Mouse (Mus musculus) thymus, adult 2 months (tissue): Measurements from ENCODE around the gene Col6a4. TPM values are rescaled to one million over a fixed set of nuclear protein-coding genes. Genes with fewer than 3 reads are reported as not detected.

Source experiments
- DNase-seq: peaks from one replicate; pipeline ENCODE4 v3.0.0; 2021
- H3K27ac ChIP-seq: fragments of 200-500 bp; 2 replicates; pipeline ENCODE4 v1.5.1; 2012; ENCODE audit warnings: low read length, control low read depth; ENCODE audit not compliant: control insufficient read depth, insufficient read depth
- H3K27me3 ChIP-seq: fragments of 200-500 bp; 2 replicates; pipeline ENCODE4 v1.6.1; 2012; ENCODE audit warnings: mild to moderate bottlenecking, low read length, moderate library complexity, mixed read lengths; ENCODE audit not compliant: control insufficient read depth, insufficient read depth
- H3K36me3 ChIP-seq: fragments of 200-500 bp; 2 replicates; pipeline ENCODE4 v1.6.1; 2012; ENCODE audit warnings: mild to moderate bottlenecking, low read length, moderate library complexity; ENCODE audit not compliant: control insufficient read depth, insufficient read depth
- H3K4me1 ChIP-seq: fragments of 200-500 bp; replicated peaks from 2 replicates; pipeline ENCODE4 v1.6.1; 2012; ENCODE audit warnings: low read length; ENCODE audit not compliant: control insufficient read depth, insufficient read depth
- H3K4me3 ChIP-seq: fragments of 200-500 bp; 2 replicates; pipeline ENCODE4 v1.5.1; 2012; ENCODE audit warnings: mild to moderate bottlenecking, low read length, control low read depth, moderate library complexity; ENCODE audit not compliant: control insufficient read depth, insufficient read depth
- CTCF ChIP-seq: fragments of 200-500 bp; IDR thresholded peaks from 2 replicates; pipeline ENCODE4 v1.5.1; 2012; ENCODE audit warnings: mild to moderate bottlenecking, control low read depth, low read length, moderate library complexity, borderline replicate concordance; ENCODE audit not compliant: control insufficient read depth, poor library complexity, insufficient read depth; ENCODE audit errors: extremely low read depth
- POLR2A ChIP-seq: fragments of 200-500 bp; IDR thresholded peaks from 2 replicates; pipeline ENCODE4 v1.6.1; 2012; ENCODE audit warnings: mild to moderate bottlenecking, low read length, control low read depth, moderate library complexity; ENCODE audit not compliant: control insufficient read depth, poor library complexity, insufficient read depth; ENCODE audit errors: extremely low read depth
- WGBS: fragments of 180-500 bp; shearing (Covaris S2); methylation state at CpG from one replicate; pipeline ENCODE4 v1.1.7; 2018; 5-methylcytosine and 5-hydroxymethylcytosine counted together
- polyA plus RNA-seq: library from polyadenylated mRNA; depleted of rRNA; stranded (reverse); fragments of >200 nt; gene quantifications from 2 replicates; pipeline ENCODE4 v1.2.3, GENCODE M21; 2012

Gene Col6a4
- polyA plus RNA-seq, 1 experiment, result 3.2 TPM

- no peak for TF ChIP-seq CTCF
- no peak for TF ChIP-seq POLR2A
- 62% methylated on average over 12 of the region's 12 CpGs for WGBS
- Histone ChIP-seq H3K4me1 (no peaks in the 10 kb centered on the region), H3K27ac (no peak overlapping the region), H3K36me3 (no peaks in the 10 kb centered on the region), H3K27me3 (no peaks in the 10 kb centered on the region), H3K4me3 (no peak overlapping the region)
- DNase-seq, result peak; percentile 23
Measured at GRCm38 (mm10) chr9:106080261-106081033, 16.1 kb downstream of the Col6a4 start.

- no peaks in the 10 kb centered on the region for H3K36me3 ChIP-seq
- H3K4me1 ChIP-seq, result no peaks in the 10 kb centered on the region
- WGBS, result 90% methylated on average over 3 of the region's 3 CpGs
- no peak overlapping the region for H3K4me3 ChIP-seq
- H3K27me3 ChIP-seq, result no peaks in the 10 kb centered on the region
- DNase-seq, result no peak
- no peak for TF ChIP-seq CTCF
- H3K27ac ChIP-seq, result no peak overlapping the region
Measured at GRCm38 (mm10) chr9:106077953-106078352, 18.6 kb downstream of the Col6a4 start.

- no peaks in the 10 kb centered on the region for H3K4me1 ChIP-seq
- WGBS, result 80% methylated on average over 5 of the region's 5 CpGs
- no peak for TF ChIP-seq CTCF
- no peak for TF ChIP-seq POLR2A
Measured at GRCm38 (mm10) chr9:106076234-106076633, 20.3 kb downstream of the Col6a4 start.

GRCm38 (mm10) chr9:106073956-106074355 lies 22.6 kb downstream of the Col6a4 start:
- H3K27me3 ChIP-seq, result no peaks in the 10 kb centered on the region
- TF ChIP-seq CTCF (no peak), POLR2A (no peak)
- H3K27ac ChIP-seq, result no peak overlapping the region
- no peak overlapping the region for H3K4me3 ChIP-seq
- 78% methylated on average over 4 of the region's 4 CpGs for WGBS
- H3K4me1 ChIP-seq, result no peaks in the 10 kb centered on the region
- no peaks in the 10 kb centered on the region for H3K36me3 ChIP-seq
- DNase-seq, result no peak

More at GRCm38 (mm10) chr9:106076234-106076633, 20.3 kb downstream of the Col6a4 start:
- H3K36me3 ChIP-seq, result no peaks in the 10 kb centered on the region
- H3K27me3 ChIP-seq, result no peaks in the 10 kb centered on the region
- DNase-seq, result no peak
- no peak overlapping the region for H3K27ac ChIP-seq
- H3K4me3 ChIP-seq, result no peak overlapping the region

DNA sequence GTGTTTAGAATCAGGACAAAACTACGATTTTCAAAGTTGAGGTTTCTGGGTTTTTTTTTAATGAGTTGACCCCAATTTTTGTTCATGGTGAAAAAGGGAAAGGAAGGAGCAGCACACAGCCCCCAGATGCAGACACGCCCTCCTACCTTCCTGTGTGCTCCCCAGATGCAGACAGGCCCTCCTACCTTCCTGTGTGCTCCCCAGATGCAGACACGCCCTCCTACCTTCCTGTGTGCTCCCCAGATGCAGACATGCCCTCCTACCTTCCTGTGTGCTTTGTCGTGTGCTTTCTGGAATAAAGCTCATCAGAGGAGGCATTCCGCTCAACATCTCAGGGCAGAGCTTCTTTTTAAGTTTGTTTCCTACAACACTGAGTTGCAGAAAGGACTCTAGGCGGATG lies 24.9 kb downstream of the Col6a4 start:
- WGBS, result 50% methylated on average over 6 of the region's 6 CpGs
- TF ChIP-seq CTCF, result no peak
- no peak for TF ChIP-seq POLR2A
- no peaks in the 10 kb centered on the region for H3K27me3 ChIP-seq
- H3K4me1 ChIP-seq, result no peaks in the 10 kb centered on the region
- no peak overlapping the region for H3K4me3 ChIP-seq
- no peak for DNase-seq
- no peaks in the 10 kb centered on the region for H3K36me3 ChIP-seq
- no peak overlapping the region for H3K27ac ChIP-seq

DNA sequence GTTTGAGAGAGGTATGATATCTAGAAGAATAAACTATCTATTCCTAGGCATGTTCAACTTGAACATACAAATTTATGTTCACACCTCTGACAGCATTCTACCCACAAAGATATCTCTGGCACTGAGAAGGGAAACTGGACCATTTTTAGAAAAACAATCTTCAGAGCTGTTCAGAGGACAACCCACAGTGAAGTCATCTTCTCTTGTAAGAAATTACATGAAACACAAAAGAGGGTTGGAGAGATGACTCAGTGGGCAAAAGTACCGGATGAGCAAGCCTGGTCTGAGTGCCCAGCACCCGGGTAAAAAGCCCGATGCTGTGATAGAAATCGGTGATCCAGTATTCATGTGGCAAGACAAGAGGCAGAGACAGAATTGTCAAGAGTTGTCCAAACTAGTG lies 43.1 kb downstream of the Col6a4 start:
- no peak overlapping the region for H3K27ac ChIP-seq
- no peak overlapping the region for H3K4me3 ChIP-seq
- no peaks in the 10 kb centered on the region for H3K36me3 ChIP-seq
- DNase-seq, result no peak
- H3K4me1 ChIP-seq, result no peaks in the 10 kb centered on the region
- TF ChIP-seq POLR2A, result no peak
- no peak for TF ChIP-seq CTCF
- WGBS, result 93% methylated on average over 4 of the region's 4 CpGs
- H3K27me3 ChIP-seq, result no peaks in the 10 kb centered on the region
